Mouse (Mus musculus): ENCODE results near the gene Atrnl1.

GRCm38 (mm10) chr19:57970342-57970895, 359.6 kb downstream of the Atrnl1 start:
- no peak for TF ChIP-seq MAFK (IDR thresholded peaks at IDR 0.05; ENCODE audit: insufficient read depth, low read depth, low read length)
- TF ChIP-seq CHD2 (IDR thresholded peaks at IDR 0.05; ENCODE audit: low read depth, low read length): no peak
- no peak for TF ChIP-seq ZNF384 (IDR thresholded peaks at IDR 0.05; ENCODE audit: low read depth, low read length)
- no peak for TF ChIP-seq ZC3H11A (IDR thresholded peaks at IDR 0.05; ENCODE audit: borderline replicate concordance, low read depth, low read length)
- no peak for TF ChIP-seq HCFC1 (IDR thresholded peaks at IDR 0.05; ENCODE audit: borderline replicate concordance, insufficient read depth, low read length)
